Mouse (Mus musculus) lung, embryonic 15.5 days (tissue): ENCODE results near the gene Cdk14. TPM values are rescaled to one million over a fixed set of nuclear protein-coding genes. Genes with fewer than 3 reads are reported as not detected.

Experiments used
- ATAC-seq: fragments of 200-750 bp; cut with Nextera tagmentation; 2 replicates; pipeline ENCODE4 v1.8.0; 2017; ENCODE audit warnings: moderate number of reproducible peaks, borderline replicate concordance; ENCODE audit not compliant: low FRiP score, low TSS enrichment; ENCODE audit errors: extremely low read depth
- H3K27ac ChIP-seq: fragments of 300-500 bp; sonication (generic); 2 replicates; pipeline ENCODE4 v1.5.1; 2015; ENCODE audit warnings: moderate library complexity, mild to moderate bottlenecking, inconsistent platforms
- H3K27me3 ChIP-seq: fragments of 300-500 bp; sonication (generic); 2 replicates; pipeline ENCODE4 v1.6.1; 2015; ENCODE audit warnings: inconsistent platforms
- H3K36me3 ChIP-seq: fragments of 300-500 bp; sonication (generic); 2 replicates; pipeline ENCODE4 v1.6.1; 2015; ENCODE audit warnings: inconsistent platforms
- H3K4me1 ChIP-seq: fragments of 300-500 bp; sonication (generic); 2 replicates; pipeline ENCODE4 v1.6.1; 2015; ENCODE audit warnings: inconsistent platforms
- H3K4me2 ChIP-seq: fragments of 300-500 bp; sonication (generic); 2 replicates; pipeline ENCODE4 v1.6.1; 2015; ENCODE audit warnings: inconsistent platforms, mild to moderate bottlenecking, moderate library complexity
- H3K4me3 ChIP-seq: fragments of 300-500 bp; sonication (generic); 2 replicates; pipeline ENCODE4 v1.5.1; 2015; ENCODE audit warnings: mild to moderate bottlenecking, inconsistent platforms
- H3K9ac ChIP-seq: fragments of 300-500 bp; sonication (generic); 2 replicates; pipeline ENCODE4 v1.6.1; 2015; ENCODE audit warnings: inconsistent platforms
- H3K9me3 ChIP-seq: fragments of 300-500 bp; sonication (generic); 2 replicates; pipeline ENCODE4 v1.6.1; 2016; ENCODE audit warnings: inconsistent platforms
- WGBS: fragments of 180-500 bp; shearing (Covaris S2); methylation state at CpG from one replicate; pipeline ENCODE4 v1.1.7; 2015; 5-methylcytosine and 5-hydroxymethylcytosine counted together
- polyA plus RNA-seq: library from polyadenylated mRNA; unstranded; fragments of >200 nt; fragmentation: Nextera tagmentation; extraction: Ambion mirVana; gene quantifications from 2 replicates; pipeline ENCODE4 v1.2.1, GENCODE M21; 2015

Gene Cdk14
- polyA plus RNA-seq, 1 experiment from 2014 or later = 33.1 TPM

GRCm38 (mm10) chr5:4991023-4991422, 429.1 kb downstream of the Cdk14 start:
- no peaks in the 10 kb centered on the region for H3K4me1 ChIP-seq
- WGBS = 75% methylated on average over 2 of the region's 2 CpGs
- H3K9ac ChIP-seq = no peak overlapping the region
- H3K4me2 ChIP-seq = no peak overlapping the region
- no peak overlapping the region for H3K27ac ChIP-seq
- no peaks in the 10 kb centered on the region for H3K9me3 ChIP-seq
- no peaks in the 10 kb centered on the region for H3K36me3 ChIP-seq
- no peak overlapping the region for H3K4me3 ChIP-seq
- ATAC-seq = no peak
- H3K27me3 ChIP-seq = no peaks in the 10 kb centered on the region

- H3K4me3 ChIP-seq = no peak overlapping the region
- H3K27me3 ChIP-seq = no peaks in the 10 kb centered on the region
- H3K9me3 ChIP-seq = no peaks in the 10 kb centered on the region
- H3K27ac ChIP-seq = no peak overlapping the region
- 71% methylated on average over 5 of the region's 5 CpGs for WGBS
- no peaks in the 10 kb centered on the region for H3K4me1 ChIP-seq
- ATAC-seq = no peak
- H3K9ac ChIP-seq = no peak overlapping the region
- H3K36me3 ChIP-seq = no peaks in the 10 kb centered on the region
- no peak overlapping the region for H3K4me2 ChIP-seq
Measured at GRCm38 (mm10) chr5:4990237-4990636, 429.9 kb downstream of the Cdk14 start.

- Histone ChIP-seq H3K27me3 (no peaks in the 10 kb centered on the region), H3K9me3 (no peaks in the 10 kb centered on the region)
- no peak for ATAC-seq
Measured at GRCm38 (mm10) chr5:4986181-4986580, 433.9 kb downstream of the Cdk14 start.

GRCm38 (mm10) chr5:4979551-4979950, 440.6 kb downstream of the Cdk14 start:
- H3K4me2 ChIP-seq = no peak overlapping the region
- H3K9me3 ChIP-seq = no peaks in the 10 kb centered on the region
- H3K36me3 ChIP-seq = no peaks in the 10 kb centered on the region
- H3K4me3 ChIP-seq = no peak overlapping the region
- H3K9ac ChIP-seq = no peak overlapping the region
- H3K27ac ChIP-seq = no peak overlapping the region
- 67% methylated on average over 4 of the region's 4 CpGs for WGBS
- ATAC-seq = no peak
- no peaks in the 10 kb centered on the region for H3K4me1 ChIP-seq
- no peaks in the 10 kb centered on the region for H3K27me3 ChIP-seq

More at GRCm38 (mm10) chr5:4986181-4986580, 433.9 kb downstream of the Cdk14 start:
- Histone ChIP-seq H3K36me3 (no peaks in the 10 kb centered on the region), H3K4me2 (no peak overlapping the region), H3K9ac (no peak overlapping the region), H3K4me3 (no peak overlapping the region), H3K27ac (no peak overlapping the region), H3K4me1 (no peaks in the 10 kb centered on the region)
- WGBS = 70% methylated on average over 2 of the region's 2 CpGs

GRCm38 (mm10) chr5:4973408-4973807, 446.7 kb downstream of the Cdk14 start:
- no peak overlapping the region for H3K4me3 ChIP-seq
- no peaks in the 10 kb centered on the region for H3K36me3 ChIP-seq
- H3K9me3 ChIP-seq = no peaks in the 10 kb centered on the region
- 78% methylated on average over 1 of the region's 1 CpGs for WGBS
- H3K4me2 ChIP-seq = no peak overlapping the region
- no peaks in the 10 kb centered on the region for H3K4me1 ChIP-seq
- ATAC-seq = no peak
- no peaks in the 10 kb centered on the region for H3K27me3 ChIP-seq
- no peak overlapping the region for H3K9ac ChIP-seq
- H3K27ac ChIP-seq = no peak overlapping the region

- peak; percentile 70; the same call in 1 of the 2 replicates for ATAC-seq
- Histone ChIP-seq H3K9ac (no peak overlapping the region), H3K4me2 (no peak overlapping the region), H3K27me3 (no peaks in the 10 kb centered on the region), H3K4me1 (peaks cover 20% of the 10 kb centered on the region), H3K36me3 (no peaks in the 10 kb centered on the region), H3K4me3 (no peak overlapping the region), H3K9me3 (no peaks in the 10 kb centered on the region), H3K27ac (no peak overlapping the region)
- WGBS = 49% methylated on average over 15 of the region's 15 CpGs
Measured at GRCm38 (mm10) chr5:4962063-4962610, 458.0 kb downstream of the Cdk14 start.

- WGBS = 82% methylated on average over 1 of the region's 1 CpGs
- no peak overlapping the region for H3K4me2 ChIP-seq
Measured at GRCm38 (mm10) chr5:4961636-4962035, 458.5 kb downstream of the Cdk14 start.

GRCm38 (mm10) chr5:4959446-4959845, 460.7 kb downstream of the Cdk14 start:
- H3K9me3 ChIP-seq = no peaks in the 10 kb centered on the region
- peak overlapping the region; percentile 32; the same call in 1 of the 2 replicates for H3K27ac ChIP-seq
- ATAC-seq = peak; percentile 82
- no peak overlapping the region for H3K4me2 ChIP-seq
- no peak overlapping the region for H3K4me3 ChIP-seq
- 11% methylated on average over 5 of the region's 5 CpGs for WGBS
- H3K4me1 ChIP-seq = peaks cover 20% of the 10 kb centered on the region
- no peak overlapping the region for H3K9ac ChIP-seq
- no peaks in the 10 kb centered on the region for H3K27me3 ChIP-seq
- no peaks in the 10 kb centered on the region for H3K36me3 ChIP-seq

More at GRCm38 (mm10) chr5:4961636-4962035, 458.5 kb downstream of the Cdk14 start:
- H3K4me1 ChIP-seq = peaks cover 20% of the 10 kb centered on the region
- H3K36me3 ChIP-seq = no peaks in the 10 kb centered on the region
- H3K4me3 ChIP-seq = no peak overlapping the region
- H3K9me3 ChIP-seq = no peaks in the 10 kb centered on the region
- no peak overlapping the region for H3K9ac ChIP-seq
- no peaks in the 10 kb centered on the region for H3K27me3 ChIP-seq
- no peak for ATAC-seq
- H3K27ac ChIP-seq = no peak overlapping the region

- Histone ChIP-seq H3K4me3 (no peak overlapping the region), H3K27me3 (no peaks in the 10 kb centered on the region), H3K27ac (no peak overlapping the region), H3K4me1 (peaks cover 20% of the 10 kb centered on the region), H3K9ac (no peak overlapping the region), H3K36me3 (no peaks in the 10 kb centered on the region), H3K4me2 (no peak overlapping the region), H3K9me3 (no peaks in the 10 kb centered on the region)
- WGBS = 75% methylated on average over 7 of the region's 7 CpGs
- no peak for ATAC-seq
Measured at GRCm38 (mm10) chr5:4955993-4956392, 464.1 kb downstream of the Cdk14 start.

- H3K9me3 ChIP-seq = no peaks in the 10 kb centered on the region
- peaks cover 17% of the 10 kb centered on the region for H3K4me1 ChIP-seq
- ATAC-seq = no peak
- H3K4me3 ChIP-seq = no peak overlapping the region
- H3K9ac ChIP-seq = no peak overlapping the region
- no peak overlapping the region for H3K27ac ChIP-seq
- no peaks in the 10 kb centered on the region for H3K36me3 ChIP-seq
- no peaks in the 10 kb centered on the region for H3K27me3 ChIP-seq
- no peak overlapping the region for H3K4me2 ChIP-seq
- 72% methylated on average over 2 of the region's 2 CpGs for WGBS
Measured at GRCm38 (mm10) chr5:4955392-4955791, 464.7 kb downstream of the Cdk14 start.

GRCm38 (mm10) chr5:4949433-4949832, 470.7 kb downstream of the Cdk14 start:
- Histone ChIP-seq H3K36me3 (no peaks in the 10 kb centered on the region), H3K4me3 (no peak overlapping the region), H3K4me1 (no peaks in the 10 kb centered on the region), H3K9me3 (no peaks in the 10 kb centered on the region), H3K9ac (no peak overlapping the region), H3K27me3 (no peaks in the 10 kb centered on the region), H3K4me2 (no peak overlapping the region), H3K27ac (no peak overlapping the region)
- no peak for ATAC-seq
- WGBS = 44% methylated on average over 7 of the region's 7 CpGs

- Histone ChIP-seq H3K4me1 (no peaks in the 10 kb centered on the region), H3K27me3 (no peaks in the 10 kb centered on the region), H3K4me3 (no peak overlapping the region), H3K27ac (no peak overlapping the region), H3K9ac (no peak overlapping the region), H3K36me3 (no peaks in the 10 kb centered on the region), H3K9me3 (no peaks in the 10 kb centered on the region), H3K4me2 (no peak overlapping the region)
- no peak for ATAC-seq
- 68% methylated on average over 3 of the region's 3 CpGs for WGBS
Measured at GRCm38 (mm10) chr5:4948090-4948954, 471.8 kb downstream of the Cdk14 start.
